Mouse (Mus musculus): ENCODE results near the gene Pax4.

Gene Pax4

GRCm38 (mm10) chr6:28396051-28396852 is 52.9 kb downstream of the Pax4 start:
- DNase-seq = no peak
